Mouse (Mus musculus): Measurements from ENCODE around the gene Nek6. TPM values are rescaled to one million over a fixed set of nuclear protein-coding genes. Genes with fewer than 3 reads are reported as not detected.

Gene Nek6
- total and polyA plus RNA-seq, 3 experiments = 3.7 to 5.4 TPM; not detected in 1

DNA sequence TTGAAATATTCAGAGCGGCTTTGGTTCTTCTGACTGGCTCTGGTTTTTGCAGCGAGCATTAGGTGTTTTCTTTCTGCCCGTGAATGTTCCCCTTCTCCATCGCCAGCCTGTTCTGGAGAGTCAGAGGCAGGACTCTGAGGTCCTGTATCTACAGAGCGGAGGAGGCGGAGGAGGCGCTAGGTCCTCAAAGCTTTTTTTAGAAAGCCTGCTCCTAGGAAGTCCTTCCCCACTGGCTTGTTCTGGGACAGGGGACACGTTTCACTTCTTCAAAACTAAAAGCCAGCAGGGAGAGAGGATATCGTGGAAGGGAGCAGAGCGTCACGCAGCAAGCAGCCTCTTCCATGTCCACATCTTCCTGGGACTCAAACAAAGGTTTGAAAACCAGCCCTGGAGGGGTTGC, 26.9 kb upstream of the Nek6 start:
- Histone ChIP-seq H3K79me2 (ENCODE audit: control insufficient read depth, insufficient read depth, low read length, poor library complexity) (no peaks in the 10 kb centered on the region), H3K27me3 (ENCODE audit: control insufficient read depth in 1 of 2, insufficient read depth in 2 of 2, low read length in 2 of 2) (peaks cover 2 to 9% of the 10 kb centered on the region in 2 experiments; a peak in 1 of 4 replicates), H3K4me1 (ENCODE audit: control insufficient read depth in 1 of 2, insufficient read depth in 2 of 2, low read length in 2 of 2) (no peaks in the 10 kb centered on the region), H3K27ac (ENCODE audit: control insufficient read depth, low read depth, low read length) (no peak overlapping the region), H3K9ac (ENCODE audit: control insufficient read depth, low read depth, low read length, poor library complexity, severe bottlenecking) (no peak overlapping the region), H3K36me3 (ENCODE audit: control insufficient read depth in 1 of 2, insufficient read depth in 2 of 2, low read length in 2 of 2) (no peaks in the 10 kb centered on the region), H3K4me3 (ENCODE audit: control insufficient read depth in 1 of 2, insufficient read depth in 1 of 2, low read depth in 2 of 2, low read length in 2 of 2) (no peak overlapping the region), H3K9me3 (replicated peaks; ENCODE audit: insufficient read depth, low read length) (no peaks in the 10 kb centered on the region)
- TF ChIP-seq POLR2AphosphoS2 (IDR thresholded peaks at IDR 0.05; ENCODE audit: low read length) (no peak), TCF12 (IDR thresholded peaks at IDR 0.05; ENCODE audit: low read depth, low read length) (no peak), TBP (IDR thresholded peaks at IDR 0.05; ENCODE audit: low read depth, low read length) (no peak), SMC3 (IDR thresholded peaks at IDR 0.05; ENCODE audit: low read depth, low read length) (no peak), JUND (IDR thresholded peaks at IDR 0.05; ENCODE audit: low read depth, low read length) (no peak), NELFE (IDR thresholded peaks at IDR 0.05; ENCODE audit: low read depth, low read length) (no peak), MYB (IDR thresholded peaks at IDR 0.05; ENCODE audit: low read depth, low read length) (no peak), USF1 (IDR thresholded peaks at IDR 0.05; ENCODE audit: low read depth, low read length) (no peak), CHD2 (IDR thresholded peaks at IDR 0.05; ENCODE audit: low read length) (no peak), POLR2AphosphoS5 (IDR thresholded peaks at IDR 0.05; ENCODE audit: borderline replicate concordance, low read depth, low read length) (no peak), GATA1 (IDR thresholded peaks at IDR 0.05; ENCODE audit: low read depth, low read length) (no peak), MAX (IDR thresholded peaks at IDR 0.05; ENCODE audit: low read length) (no peak)
- DNase-seq (ENCODE audit: low read depth, low spot score) = no peak

DNA sequence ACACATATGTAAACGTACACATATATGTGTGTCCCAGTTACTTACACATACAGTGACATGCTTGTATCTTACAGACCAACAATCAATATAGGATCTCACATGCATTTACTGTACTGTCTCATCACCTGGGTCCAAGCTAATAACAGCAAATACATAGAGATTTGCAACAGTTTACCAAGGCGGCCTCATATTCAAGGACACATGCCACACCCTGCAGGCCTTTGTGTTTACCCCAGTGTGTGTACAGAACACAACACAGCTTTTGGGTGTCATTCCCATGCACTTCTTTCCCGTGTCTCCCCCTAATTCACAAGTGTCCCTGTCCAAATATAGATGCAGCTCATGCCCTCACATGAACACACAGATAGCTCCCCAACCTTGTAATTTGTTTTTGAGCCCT, 26.0 kb upstream of the Nek6 start:
- Histone ChIP-seq H3K79me2 (ENCODE audit: control insufficient read depth, insufficient read depth, low read length, poor library complexity) (no peaks in the 10 kb centered on the region), H3K4me1 (ENCODE audit: control insufficient read depth in 1 of 2, insufficient read depth in 2 of 2, low read length in 2 of 2) (no peaks in the 10 kb centered on the region), H3K9ac (ENCODE audit: control insufficient read depth, low read depth, low read length, poor library complexity, severe bottlenecking) (no peak overlapping the region), H3K9me3 (replicated peaks; ENCODE audit: insufficient read depth, low read length) (no peaks in the 10 kb centered on the region), H3K36me3 (ENCODE audit: control insufficient read depth in 1 of 2, insufficient read depth in 2 of 2, low read length in 2 of 2) (no peaks in the 10 kb centered on the region), H3K27ac (ENCODE audit: control insufficient read depth, low read depth, low read length) (no peak overlapping the region), H3K4me3 (ENCODE audit: control insufficient read depth in 1 of 2, insufficient read depth in 1 of 2, low read depth in 2 of 2, low read length in 2 of 2) (no peak overlapping the region), H3K27me3 (ENCODE audit: control insufficient read depth in 1 of 2, insufficient read depth in 2 of 2, low read length in 2 of 2) (peaks cover 4 to 10% of the 10 kb centered on the region in 2 experiments; a peak in 1 of 4 replicates)
- no peak for DNase-seq (ENCODE audit: low read depth, low spot score)
- no peak for TF ChIP-seq CHD1 (IDR thresholded peaks at IDR 0.05; ENCODE audit: low read depth, low read length)
- TF ChIP-seq TAL1 (IDR thresholded peaks at IDR 0.05; ENCODE audit: low read length) = no peak
- TF ChIP-seq NRF1 (IDR thresholded peaks at IDR 0.05; ENCODE audit: insufficient read depth, low read depth, low read length, poor library complexity, severe bottlenecking) = no peak
- TF ChIP-seq CHD2 (IDR thresholded peaks at IDR 0.05; ENCODE audit: low read length) = no peak
- no peak for TF ChIP-seq GABPA (IDR thresholded peaks at IDR 0.05; ENCODE audit: low read depth, low read length)
- TF ChIP-seq ELF1 (IDR thresholded peaks at IDR 0.05; ENCODE audit: low read depth, low read length) = no peak

Data from MEL (cell line).